Mouse (Mus musculus): ENCODE results near the gene Gm11213. TPM values are rescaled to one million over a fixed set of nuclear protein-coding genes. Genes with fewer than 3 reads are reported as not detected.

Gm11213 gene
- total RNA-seq, 4 experiments from 2014 or later, result not detected

Other genes with a start within 250 kb of the Gm11213 start
- not detected for gene Orm3, start 249.1 kb downstream of the Gm11213 start, total RNA-seq (2022)
- not detected for gene Orm2, start 242.8 kb downstream of the Gm11213 start, total RNA-seq (2022)
- 1 to 10 TPM; 3.0 to 7.6 (median 5.2) TPM for gene Akna, start 201.9 kb downstream of the Gm11213 start, total RNA-seq (2022)
- 10 to 100 TPM; 23.8 to 32.9 (median 28.2) TPM for gene Whrn, start 109.3 kb downstream of the Gm11213 start, total RNA-seq (2022)
- 100 to 1,000 TPM; 110 to 144 (median 128) TPM for gene Atp6v1g1, start 60.5 kb downstream of the Gm11213 start, total RNA-seq (2022)
- 1 to 10 TPM; 6.5 to 9.6 (median 9.0) TPM for gene Tmem268, start 46.5 kb downstream of the Gm11213 start, total RNA-seq (2022)
- gene Tex48, start 17.2 kb upstream of the Gm11213 start, total RNA-seq (2022), result not detected
- gene Gm11214, start 58.1 kb upstream of the Gm11213 start, total RNA-seq (2022), result not detected
- gene Tnfsf15, start 139.9 kb upstream of the Gm11213 start, total RNA-seq (2022), result not detected

Measured in layer of hippocampus, adult 8-10 months (tissue).